Mouse (Mus musculus): Measurements from ENCODE around the gene Adam23.

The Adam23 gene

DNA sequence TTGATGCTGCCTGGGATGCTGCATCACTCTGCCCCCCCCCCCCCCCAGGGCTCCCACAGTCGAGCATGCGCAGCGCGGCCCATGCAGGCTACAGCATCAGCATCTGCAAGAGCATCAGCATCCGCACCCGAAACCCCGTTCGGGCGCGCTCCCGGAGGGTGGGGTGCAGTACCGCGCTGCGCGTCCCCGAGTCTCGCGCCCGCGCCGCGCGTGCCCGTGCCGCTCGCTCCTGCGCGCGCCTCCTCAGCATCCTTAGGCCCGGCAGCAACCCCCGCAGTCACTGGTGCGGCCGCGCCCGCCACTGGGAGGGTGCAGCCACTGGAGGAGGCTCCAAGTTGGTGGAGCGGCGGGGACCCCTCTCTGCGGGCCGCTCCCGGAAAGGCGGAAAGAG lies at the start of gene Adam23:
TSS of gene Adam23 (plus strand) at position 236 of the 391 bp plus-strand sequence.
- peak; percentile 84 to 88 for DNase-seq

DNA sequence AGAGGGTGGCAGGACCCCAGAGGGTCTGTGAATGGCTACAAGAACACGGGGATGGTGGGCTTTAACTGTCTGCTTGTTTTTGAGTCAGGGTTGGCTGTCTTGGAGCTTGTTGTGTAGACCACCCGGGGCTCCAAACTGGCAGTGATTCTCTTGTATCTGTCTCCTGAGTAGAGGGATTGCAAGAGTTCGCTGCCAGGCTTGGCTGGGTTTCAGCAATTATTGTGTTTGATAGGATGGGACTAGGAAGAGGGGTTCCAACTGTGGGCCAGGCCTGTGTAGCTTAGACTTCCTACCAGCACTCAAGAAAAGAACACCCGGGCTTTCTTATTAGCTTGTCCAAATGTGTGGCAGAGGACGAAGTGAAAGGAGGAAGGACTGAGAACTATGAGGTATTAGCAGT lies 44.6 kb upstream of the Adam23 start:
- DNase-seq: peak in 1 of 2 experiments; percentile 3

DNA sequence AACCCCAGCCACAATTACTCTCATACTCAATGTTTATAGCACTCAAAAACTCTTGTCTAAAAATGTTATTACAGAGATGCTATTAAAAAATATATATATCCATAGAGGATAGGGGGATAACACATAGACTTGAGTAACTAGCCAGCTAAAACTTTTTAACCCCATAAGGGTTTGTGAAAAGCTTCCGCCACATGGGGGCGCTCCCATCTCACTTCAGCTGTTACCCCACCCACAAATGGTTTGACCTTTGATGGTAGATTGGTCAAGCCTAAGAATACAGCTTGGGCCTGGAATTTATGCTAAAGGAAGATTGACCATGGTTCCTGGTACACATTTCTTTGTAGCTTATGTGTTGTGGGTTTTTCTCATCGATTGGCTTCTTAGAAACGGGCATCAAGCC lies 42.1 kb upstream of the Adam23 start:
- DNase-seq: peak; percentile 52

DNA sequence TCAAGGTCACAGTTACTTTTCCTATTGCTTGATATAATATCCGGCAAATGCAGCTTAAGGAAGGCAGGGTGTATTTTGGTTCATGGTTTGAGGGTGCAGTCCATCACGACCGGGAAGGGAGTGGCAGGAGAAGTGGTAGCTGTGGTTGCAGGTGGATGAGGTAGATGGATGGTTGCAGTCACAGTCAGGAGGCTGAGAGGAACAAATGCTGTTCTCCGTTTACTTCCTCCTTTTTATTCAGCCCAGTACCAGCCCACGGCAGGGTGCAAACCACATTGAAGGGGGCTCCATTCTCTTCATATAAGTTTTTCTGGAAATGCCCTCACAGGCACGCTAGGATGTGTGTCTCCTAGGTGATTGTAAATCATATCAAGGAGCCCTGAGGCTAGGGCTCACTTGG lies 37.3 kb upstream of the Adam23 start:
- no peak for DNase-seq

DNA sequence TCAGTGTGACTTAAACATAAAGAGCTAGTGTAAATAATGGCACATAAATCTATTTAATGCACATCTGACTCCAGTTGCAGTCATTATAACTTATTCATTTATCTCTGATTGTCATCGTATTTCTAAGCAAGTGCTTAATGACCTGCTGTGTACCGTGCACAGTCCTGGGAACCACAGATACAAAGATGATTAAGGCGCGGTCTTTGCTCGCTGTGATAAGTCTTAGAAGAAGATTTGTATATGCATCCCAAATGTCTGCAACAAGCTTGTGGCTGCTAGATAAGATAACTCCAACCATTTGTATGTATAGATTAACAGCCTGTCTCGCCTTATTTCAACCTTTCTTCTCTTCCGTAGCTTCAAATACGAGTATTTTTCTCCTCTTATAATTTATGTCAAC lies 27.2 kb upstream of the Adam23 start:
- DNase-seq: no peak

DNA sequence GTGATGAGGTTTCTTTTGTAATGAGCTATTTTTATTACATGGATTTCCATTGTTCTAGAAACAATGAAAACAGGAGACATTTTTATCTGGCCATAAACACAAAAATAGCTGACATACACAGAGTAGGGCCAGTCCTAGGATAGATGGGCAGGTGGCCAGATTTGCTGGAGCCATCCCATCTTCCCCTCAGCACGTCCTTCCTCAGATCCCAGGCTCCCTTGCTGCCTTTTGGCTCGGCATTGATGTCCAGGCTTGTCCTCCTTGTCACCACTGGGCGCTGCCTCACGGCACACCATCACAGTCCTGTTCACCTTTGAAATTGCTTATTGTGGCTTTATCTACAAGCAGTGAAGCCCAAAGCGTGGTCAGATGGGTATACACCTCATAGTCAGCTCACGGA lies 15.0 kb upstream of the Adam23 start:
- peak; percentile 62 for DNase-seq

DNA sequence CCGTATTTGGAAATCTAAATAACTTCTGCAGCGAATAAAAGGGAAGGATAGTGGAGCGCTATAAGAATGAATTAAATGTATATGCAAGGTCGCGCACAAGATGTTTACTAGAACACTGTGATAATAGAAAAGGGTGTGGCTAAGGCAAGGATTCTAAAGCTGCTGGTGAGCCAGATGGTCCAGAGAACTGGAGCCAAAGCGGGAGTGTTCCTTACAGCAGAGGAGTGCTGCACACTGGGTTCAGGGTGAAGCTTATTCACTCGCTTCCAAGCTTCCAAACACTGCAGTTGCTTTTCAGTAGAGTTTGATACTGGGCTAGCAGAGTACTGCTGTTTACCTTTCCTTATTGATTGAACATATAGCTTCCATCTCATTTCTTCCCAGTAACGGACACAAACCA lies 14.5 kb upstream of the Adam23 start:
- DNase-seq: peak; percentile 43 to 47

DNA sequence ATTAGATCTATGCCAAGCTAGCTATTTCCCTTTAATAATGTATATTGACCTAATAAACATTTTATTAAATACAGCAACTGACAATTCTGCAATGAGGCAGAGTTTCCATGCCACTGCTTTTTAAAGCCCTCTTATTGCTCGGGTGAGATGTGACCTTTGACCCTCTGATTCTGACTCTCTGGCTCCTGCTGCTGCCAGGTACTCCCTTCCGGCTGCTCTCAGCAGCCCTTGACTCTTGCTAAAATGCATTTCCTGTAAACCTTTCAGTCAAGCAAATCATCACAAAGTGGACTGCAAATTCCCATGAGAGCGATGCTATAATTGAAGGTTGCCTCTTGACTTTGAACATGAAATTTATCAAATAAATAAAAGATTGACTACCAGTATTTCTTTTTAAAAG lies 13.8 kb upstream of the Adam23 start:
- no peak for DNase-seq

DNA sequence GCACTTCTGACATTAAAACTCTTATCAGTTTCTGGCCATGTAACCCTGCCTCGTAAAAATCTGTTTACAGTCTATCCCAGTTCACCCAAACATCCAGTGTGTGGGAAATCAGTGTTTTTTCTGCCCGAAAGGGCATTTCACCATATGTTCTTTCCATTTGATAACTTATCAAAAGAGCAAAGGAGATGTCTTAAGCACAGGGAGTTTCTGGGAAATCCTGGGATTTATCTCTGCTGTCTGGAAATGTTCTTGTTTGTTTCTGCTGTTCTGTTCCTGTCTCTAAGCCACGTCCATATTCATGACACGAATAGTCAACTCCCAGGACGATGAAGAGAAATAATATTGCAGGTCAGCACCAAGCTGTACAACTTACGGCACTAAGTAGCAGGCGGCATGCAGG lies 11.6 kb upstream of the Adam23 start:
- DNase-seq: no peak

DNA sequence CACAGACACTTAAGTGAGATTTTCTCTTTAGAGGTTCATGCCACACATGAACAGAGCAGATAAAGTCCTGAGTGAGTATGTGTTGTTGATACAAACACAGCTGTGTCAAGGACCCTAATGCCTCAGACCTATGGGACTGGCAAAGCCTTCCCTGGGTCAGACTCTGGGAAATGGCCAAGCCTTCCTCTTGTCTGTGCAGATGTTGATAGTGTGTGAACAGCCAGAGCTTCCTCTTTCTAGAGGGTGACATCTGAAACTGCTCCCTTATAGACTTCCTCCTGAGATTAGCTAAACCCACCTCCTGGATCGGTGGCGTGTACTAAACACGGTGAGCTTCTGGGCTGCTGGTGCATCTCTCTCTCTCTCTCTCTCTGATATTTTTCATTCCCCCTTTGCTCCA lies 8.2 kb upstream of the Adam23 start:
- DNase-seq: no peak

DNA sequence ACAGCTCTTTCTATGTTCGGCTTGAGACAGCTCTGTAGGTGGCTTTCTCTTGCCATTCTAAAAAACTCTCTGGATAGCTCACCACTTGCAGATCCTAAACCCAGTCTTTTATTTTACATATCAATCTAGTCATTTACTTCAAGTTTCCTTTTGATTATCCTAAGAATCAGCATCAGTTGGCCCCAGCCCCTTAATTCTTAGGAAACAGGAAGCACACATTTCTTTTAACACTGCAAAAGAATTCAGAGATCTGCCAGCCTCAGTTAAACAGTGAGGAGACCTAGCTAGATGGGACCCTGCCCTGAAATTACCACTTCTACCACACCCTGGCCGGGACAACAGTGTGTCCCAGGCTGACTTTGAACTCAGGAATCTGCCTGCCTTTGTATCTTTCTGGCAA lies 3.5 kb upstream of the Adam23 start:
- no peak for DNase-seq

DNA sequence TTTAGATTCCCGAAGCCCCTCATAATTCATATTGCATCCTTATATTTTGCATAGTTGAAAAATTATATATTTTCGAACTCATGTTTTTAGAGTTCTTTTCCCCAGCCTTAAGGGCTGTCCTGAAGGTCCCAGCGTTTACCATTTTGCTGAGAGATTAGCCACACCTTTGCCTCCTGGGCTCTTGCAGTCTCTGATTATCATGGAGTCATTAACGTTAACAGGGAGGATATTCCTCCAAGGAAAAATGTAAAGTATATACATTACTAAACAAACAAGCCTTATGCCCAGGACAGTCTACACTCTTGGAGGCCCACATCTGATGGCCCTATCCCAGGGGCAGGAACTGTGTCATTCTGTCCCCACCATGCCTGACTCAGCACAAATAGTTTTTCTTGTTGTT lies 3.1 kb upstream of the Adam23 start:
- DNase-seq: no peak

DNA sequence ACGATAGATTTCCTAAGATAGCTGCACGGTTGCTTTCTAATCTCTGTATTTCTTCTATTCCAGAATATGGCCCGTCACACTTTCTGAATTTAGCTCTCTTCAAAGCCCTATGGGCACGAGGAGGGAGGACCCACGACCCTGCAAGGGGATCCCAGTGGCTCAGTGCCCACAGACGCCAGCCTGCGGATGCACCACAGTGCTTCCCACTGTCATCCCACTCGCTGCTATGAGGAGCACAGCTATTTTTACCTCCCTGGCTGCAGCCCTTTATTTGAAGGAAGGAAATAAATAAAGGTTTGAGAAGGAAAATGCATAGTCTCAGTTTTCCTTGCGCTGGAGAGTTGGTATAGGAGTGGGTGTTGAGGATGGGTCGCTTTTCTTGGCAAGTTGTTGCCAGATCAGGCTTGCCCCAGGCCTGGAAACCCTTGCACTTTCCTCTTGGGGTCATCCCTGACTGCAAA lies 512 bp upstream of the Adam23 start:
- DNase-seq: peak in 1 of 2 experiments; percentile 31

DNA sequence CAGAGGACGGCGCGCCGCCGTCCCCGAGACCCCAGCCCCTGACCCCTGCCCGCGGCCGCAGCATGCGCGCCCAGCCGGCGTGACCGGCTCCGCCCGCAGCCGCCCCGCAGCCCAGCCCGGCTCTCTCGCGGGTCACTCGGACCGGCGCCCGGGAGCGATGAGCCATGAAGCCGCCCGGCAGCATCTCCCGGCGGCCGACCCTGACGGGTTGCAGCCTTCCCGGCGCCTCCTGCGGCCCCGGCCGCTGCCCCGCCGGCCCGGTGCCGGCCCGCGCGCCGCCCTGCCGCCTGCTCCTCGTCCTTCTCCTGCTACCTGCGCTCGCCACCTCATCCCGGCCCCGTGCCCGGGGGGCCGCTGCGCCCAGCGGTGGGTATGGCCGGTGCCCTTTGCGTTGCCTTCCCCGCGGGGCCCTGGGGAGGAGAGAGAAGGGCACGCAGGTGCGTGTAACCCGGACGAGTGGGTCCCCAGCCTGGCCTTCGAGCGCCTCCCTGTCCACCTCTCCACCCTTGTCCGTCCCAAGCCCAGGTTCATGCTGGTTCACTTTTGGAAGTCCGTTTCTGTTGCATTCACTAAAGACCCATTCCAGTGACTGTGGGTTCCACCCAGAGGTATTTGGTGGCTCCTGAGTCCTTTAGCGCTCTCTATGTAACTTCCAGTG lies 485 bp downstream of the Adam23 start:
- DNase-seq: peak; percentile 47 to 66

DNA sequence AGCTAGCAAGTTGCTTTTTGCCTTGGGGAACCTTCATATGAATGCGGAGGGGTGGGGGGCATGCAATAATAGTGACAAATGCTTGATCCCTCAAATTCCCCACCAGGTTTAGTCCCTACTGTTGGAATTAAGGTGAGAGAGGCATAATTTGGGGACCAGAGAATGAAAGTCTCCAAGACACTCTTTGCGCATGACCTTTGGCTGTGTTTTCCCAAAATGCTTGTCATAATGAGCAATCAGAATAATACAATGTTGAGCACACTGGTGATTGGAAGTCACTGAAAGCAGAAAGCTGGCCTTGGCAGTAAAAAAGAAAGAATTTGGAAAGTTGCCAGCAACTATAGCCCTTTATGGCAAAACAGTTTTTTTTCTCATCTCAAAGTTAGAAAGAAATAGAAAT lies 1.0 kb downstream of the Adam23 start:
- no peak for DNase-seq

DNA sequence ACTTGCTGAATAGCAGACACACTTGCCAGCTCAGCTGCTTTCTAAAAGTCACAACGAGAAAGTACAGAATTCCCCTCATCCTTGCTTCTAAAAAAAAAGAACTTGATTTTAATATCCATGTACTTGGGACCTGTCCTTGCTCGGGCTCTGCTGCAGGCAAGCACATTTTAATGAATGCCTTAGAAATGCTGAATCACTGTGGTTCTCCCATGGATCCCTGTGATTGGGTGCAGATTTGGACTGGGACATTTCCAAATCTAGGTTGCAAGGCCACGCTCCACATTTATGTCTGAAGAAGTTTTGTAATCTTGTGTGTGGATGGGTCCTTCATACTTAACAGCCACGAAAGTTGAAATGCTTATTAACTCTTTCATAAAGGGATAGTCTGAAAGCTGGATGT lies 4.4 kb downstream of the Adam23 start:
- no peak for DNase-seq

DNA sequence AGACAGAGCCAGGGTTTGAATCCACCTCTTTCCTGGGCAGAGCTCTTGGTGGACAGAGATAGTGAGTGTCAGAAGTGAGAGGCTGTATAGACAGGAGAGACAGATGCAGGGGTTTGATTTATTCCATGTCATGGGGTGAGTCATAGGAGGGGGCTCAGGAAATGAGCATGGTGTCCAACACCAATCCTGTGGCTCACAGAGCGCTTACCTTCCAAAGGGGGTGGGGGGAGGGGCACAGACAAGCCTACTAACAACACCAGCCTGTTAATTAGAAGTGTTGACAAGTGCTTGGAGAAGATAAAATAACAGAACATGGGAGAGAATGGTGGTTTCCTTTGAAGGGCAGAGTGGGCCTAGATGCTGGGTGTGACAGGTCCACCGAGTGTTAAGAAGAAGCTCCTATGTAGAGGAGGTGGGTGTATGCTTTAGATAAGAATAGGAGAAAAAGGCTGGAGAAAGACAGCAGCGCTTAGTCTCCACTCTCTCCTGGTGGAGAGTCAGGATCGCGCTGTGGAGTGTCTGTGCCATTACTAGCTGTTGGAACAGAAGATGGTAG lies 7.7 kb downstream of the Adam23 start:
- DNase-seq: no peak

DNA sequence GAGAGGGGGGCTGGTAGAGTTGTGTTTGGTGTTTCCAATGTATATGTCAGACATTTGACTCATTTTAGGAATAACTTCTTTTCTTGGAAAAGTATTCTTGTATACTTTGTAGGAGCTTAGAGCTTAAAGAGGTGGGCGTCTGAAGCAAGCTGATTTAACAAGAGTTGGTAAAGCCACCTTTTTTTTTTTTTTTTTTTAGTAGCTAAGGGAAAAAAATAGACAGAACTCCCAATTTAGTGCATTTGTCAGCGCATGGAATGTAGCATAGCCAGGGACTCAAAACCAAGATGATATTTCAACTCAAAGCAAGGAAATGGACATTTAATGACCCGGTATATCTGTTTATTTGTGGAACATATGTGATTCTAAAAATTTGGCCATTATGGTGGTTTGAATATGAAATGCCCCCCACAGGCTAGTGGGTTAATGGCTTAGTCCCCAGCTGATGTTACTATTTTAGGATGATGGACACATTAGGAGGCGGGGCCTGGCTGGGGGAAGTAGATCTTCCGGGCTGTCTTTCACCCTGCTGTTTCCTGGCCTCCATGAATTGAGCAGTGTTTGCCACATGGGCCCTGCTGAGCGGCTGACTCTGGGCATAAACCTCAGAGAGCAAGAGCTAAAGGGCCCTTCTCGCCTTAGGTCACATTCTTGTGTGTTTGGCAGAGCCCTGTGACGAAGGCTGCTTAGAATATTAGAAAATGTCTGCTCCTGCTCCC lies 12.3 kb downstream of the Adam23 start:
- DNase-seq: peak; percentile 72 to 73

DNA sequence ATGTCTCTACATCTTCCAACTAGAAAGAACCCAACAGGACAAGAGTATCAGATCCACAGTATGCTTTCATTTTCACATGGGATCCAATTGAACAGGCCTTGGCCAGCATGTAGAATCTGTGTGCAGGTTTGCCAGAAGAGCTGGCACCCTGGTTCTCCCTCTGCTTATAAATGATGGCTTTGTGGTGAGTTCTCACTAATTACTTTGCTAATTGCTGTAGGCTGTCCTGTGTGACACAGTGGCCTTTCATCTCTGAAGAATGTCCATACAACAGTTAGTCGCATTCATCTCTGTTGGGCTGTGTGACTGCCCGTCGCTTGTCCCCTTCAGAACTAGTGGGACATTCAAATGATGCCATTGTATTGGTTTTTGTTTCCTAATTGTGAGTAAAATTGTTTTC lies 13.5 kb downstream of the Adam23 start:
- DNase-seq: no peak

DNA sequence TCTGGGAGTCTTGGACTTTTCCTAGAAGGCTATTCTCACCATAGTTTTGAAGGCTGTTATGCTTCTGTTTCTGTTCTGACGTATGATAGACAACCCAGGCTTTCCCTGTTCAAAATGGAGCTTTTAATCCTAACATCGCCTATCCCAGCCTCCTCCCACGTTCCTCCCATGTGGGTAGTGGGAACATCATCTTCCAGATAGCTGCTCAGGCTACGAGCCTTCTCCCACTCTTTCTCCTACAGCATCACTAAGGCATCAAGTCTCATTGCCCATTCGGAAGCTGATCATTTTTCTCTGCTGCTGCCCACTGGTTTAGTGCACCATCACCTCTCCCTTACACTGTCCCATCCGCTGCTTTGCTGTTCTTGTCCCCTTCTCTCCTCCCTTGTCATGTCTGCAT lies 14.2 kb downstream of the Adam23 start:
- no peak for DNase-seq

DNA sequence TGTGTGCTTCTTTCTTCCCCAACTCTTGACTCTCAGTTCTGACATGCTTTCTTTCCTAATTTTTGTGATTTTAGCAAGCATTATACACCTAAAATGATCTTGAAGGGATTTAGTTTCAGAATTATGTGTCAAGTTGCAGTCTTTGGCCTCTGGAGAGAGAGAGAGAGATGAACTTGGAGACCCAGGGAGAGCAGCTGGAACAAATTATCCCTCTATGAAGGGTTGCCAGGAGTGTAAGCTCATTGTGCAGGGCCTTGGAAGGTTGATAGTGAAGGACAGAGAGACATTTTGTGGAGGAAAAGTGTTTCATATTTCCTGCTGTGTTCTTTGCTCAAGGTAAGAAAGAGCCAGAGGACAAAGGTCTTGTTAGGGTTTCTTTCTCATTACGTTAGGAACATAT lies 18.8 kb downstream of the Adam23 start:
- no peak for DNase-seq

DNA sequence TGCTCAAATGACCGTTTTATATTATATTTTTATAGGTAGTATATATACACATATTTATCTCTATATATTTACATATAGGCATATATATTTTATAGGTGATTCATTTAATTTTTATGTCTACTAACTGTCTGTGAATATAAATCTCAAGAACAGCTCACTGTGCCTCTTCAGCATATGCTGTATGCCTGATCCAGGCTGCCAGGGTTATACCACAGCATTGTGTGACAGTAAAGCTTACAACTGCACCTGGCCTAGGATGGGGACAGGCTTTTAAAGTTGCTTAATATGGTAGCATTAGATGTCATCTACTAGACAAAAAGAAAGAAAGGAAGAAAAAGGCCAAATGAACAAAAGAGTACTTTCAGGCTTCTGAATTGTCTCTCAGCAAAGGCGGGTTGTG lies 27.6 kb downstream of the Adam23 start:
- DNase-seq: no peak

DNA sequence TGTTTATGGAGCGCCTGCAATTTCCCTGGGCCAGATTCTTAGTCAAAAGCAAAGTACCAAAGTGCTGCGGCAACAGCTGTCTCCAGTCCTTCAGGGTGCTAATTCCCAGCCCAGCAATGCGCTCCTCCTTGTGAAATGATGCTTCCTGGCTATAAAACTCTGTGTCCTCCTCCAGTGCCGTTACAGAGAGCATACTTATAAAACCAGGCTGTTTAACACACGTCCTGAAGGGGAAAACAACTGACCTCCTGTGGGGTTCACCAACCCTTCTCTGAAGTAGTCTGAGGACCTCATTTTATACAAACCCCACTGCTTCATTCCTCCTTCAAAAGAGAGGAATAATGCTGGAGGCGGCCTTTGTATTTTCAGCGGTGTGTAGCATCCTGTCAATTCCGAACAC lies 28.0 kb downstream of the Adam23 start:
- no peak for DNase-seq

DNA sequence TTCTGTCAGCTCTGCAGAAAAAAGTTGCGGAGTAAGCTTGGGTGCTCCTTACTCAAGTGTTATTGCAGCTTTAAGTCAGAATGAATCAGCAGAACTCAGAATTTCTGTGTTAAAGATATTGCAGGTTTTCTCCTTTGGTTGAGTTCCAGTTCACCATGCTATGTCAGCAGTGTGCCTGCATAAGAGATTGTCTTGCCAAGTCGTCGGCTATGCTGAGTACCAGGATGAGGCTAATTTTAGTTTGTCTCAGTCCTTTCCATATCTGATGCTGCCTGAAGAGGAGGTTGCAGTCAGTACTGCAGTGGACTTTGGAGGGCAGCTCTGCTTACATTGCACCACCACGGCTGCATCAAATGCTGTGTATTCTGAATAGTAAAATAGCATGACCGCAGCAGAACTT lies 33.3 kb downstream of the Adam23 start:
- DNase-seq: peak; percentile 27 to 52
